Mouse (Mus musculus) urinary bladder, adult 18-20 months (tissue): ENCODE data around the gene Mb.

Experiments used
- DNase-seq, 2 experiments: peaks; one replicate each; pipeline ENCODE4 v3.0.0; 2022; ENCODE audit warnings: low spot score in 2 of 2, mixed read lengths in 2 of 2

The Mb gene

GRCm38 (mm10) chr15:77027117-77027516 is 23.4 kb downstream of the Mb start:
- DNase-seq = no peak

- DNase-seq = no peak
Measured at GRCm38 (mm10) chr15:77025884-77026583, 24.4 kb downstream of the Mb start.

- DNase-seq = no peak
Measured at GRCm38 (mm10) chr15:77022401-77022957, 28.0 kb downstream of the Mb start.

GRCm38 (mm10) chr15:77021851-77022250 is 28.6 kb downstream of the Mb start:
- no peak for DNase-seq

GRCm38 (mm10) chr15:77021056-77021455 is 29.4 kb downstream of the Mb start:
- no peak for DNase-seq

GRCm38 (mm10) chr15:77020136-77020535 is 30.3 kb downstream of the Mb start:
- no peak for DNase-seq

- no peak for DNase-seq
Measured at GRCm38 (mm10) chr15:77019533-77019932, 30.9 kb downstream of the Mb start.

GRCm38 (mm10) chr15:77018740-77019340 is 31.6 kb downstream of the Mb start:
- no peak for DNase-seq

GRCm38 (mm10) chr15:77017897-77018296 is 32.6 kb downstream of the Mb start:
- DNase-seq = no peak

GRCm38 (mm10) chr15:77016509-77016908 is 34.0 kb downstream of the Mb start:
- no peak for DNase-seq

- no peak for DNase-seq
Measured at GRCm38 (mm10) chr15:77014985-77015384, 35.5 kb downstream of the Mb start.

GRCm38 (mm10) chr15:77014431-77014830 is 36.0 kb downstream of the Mb start:
- DNase-seq = no peak

GRCm38 (mm10) chr15:77013753-77014241 is 36.7 kb downstream of the Mb start:
- no peak for DNase-seq

- DNase-seq = no peak
Measured at GRCm38 (mm10) chr15:77008851-77009250, 41.6 kb downstream of the Mb start.

- no peak for DNase-seq
Measured at GRCm38 (mm10) chr15:77003868-77004215, 46.6 kb downstream of the Mb start.

GRCm38 (mm10) chr15:77003173-77003867 is 47.1 kb downstream of the Mb start:
- no peak for DNase-seq

- no peak for DNase-seq
Measured at GRCm38 (mm10) chr15:76998878-76999588, 51.4 kb downstream of the Mb start.

GRCm38 (mm10) chr15:76998048-76998447 is 52.4 kb downstream of the Mb start:
- DNase-seq = no peak

GRCm38 (mm10) chr15:76994413-76994812 is 56.1 kb downstream of the Mb start:
- no peak for DNase-seq

- peak in 1 of 2 experiments; percentile 23 for DNase-seq
Measured at GRCm38 (mm10) chr15:76987542-76988094, 62.9 kb downstream of the Mb start.

- DNase-seq = no peak
Measured at GRCm38 (mm10) chr15:76987137-76987536, 63.3 kb downstream of the Mb start.

GRCm38 (mm10) chr15:76982745-76983144 is 67.7 kb downstream of the Mb start:
- DNase-seq = no peak
